Mouse (Mus musculus): ENCODE measurements around the gene 1110008P14Rik.

DNA sequence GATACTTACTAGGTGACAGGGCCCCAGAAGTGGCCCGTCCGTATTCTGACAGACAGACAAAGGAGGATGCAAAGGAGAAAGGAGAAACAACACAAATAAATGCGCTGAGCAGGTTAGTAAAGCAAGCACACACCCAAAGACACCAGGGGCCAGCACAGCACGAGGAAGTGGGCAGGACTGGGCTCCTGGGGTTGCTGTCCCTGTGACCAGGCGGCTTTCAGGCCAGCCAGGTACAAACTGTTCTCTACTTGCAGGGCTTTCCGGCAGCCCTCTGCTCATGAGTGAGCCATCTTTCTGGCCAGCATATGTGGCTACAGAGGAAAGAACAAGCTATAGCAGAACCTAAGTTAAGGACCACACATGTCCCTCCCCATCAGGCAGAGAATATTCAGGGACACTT, 38.9 kb upstream of the 1110008P14Rik start:
- TF ChIP-seq CTCF (IDR thresholded peaks at IDR 0.05; ENCODE audit: borderline replicate concordance, insufficient read depth, low read depth, low read length), result no peak
- no peak for TF ChIP-seq POLR2A (IDR thresholded peaks at IDR 0.05; ENCODE audit: borderline replicate concordance, insufficient read depth, low read length)

Measured in cerebellum, adult 2 months (tissue).